Mouse (Mus musculus) heart, embryonic 11.5 days (tissue): ENCODE data around the gene Olfr314. TPM values are rescaled to one million over a fixed set of nuclear protein-coding genes. Genes with fewer than 3 reads are reported as not detected.
"Not testable (repeated sequence)": the region's sequence is repeated elsewhere in the genome, so short reads cannot be mapped to it uniquely, and the experiment has no call there.

Experiments
- ATAC-seq: fragments of 200-750 bp; cut with Nextera tagmentation; replicated peaks from 2 replicates; pipeline ENCODE4 v1.8.0; 2017; ENCODE audit warnings: moderate library complexity; ENCODE audit not compliant: insufficient number of reproducible peaks, low FRiP score, low TSS enrichment
- H3K27ac ChIP-seq: fragments of 300-500 bp; sonication (generic); 2 replicates; pipeline ENCODE4 v1.5.1; 2014; ENCODE audit warnings: mild to moderate bottlenecking, low read depth, low read length
- H3K27me3 ChIP-seq: fragments of 300-500 bp; sonication (generic); 2 replicates; pipeline ENCODE4 v1.6.1; 2014; ENCODE audit warnings: mild to moderate bottlenecking, low read length, mixed read lengths; ENCODE audit not compliant: control insufficient read depth, insufficient read depth
- H3K36me3 ChIP-seq: fragments of 300-500 bp; sonication (generic); 2 replicates; pipeline ENCODE4 v1.6.1; 2014; ENCODE audit warnings: mild to moderate bottlenecking, low read length, moderate library complexity, mixed read lengths; ENCODE audit not compliant: control insufficient read depth, insufficient read depth
- H3K4me1 ChIP-seq: fragments of 300-500 bp; sonication (generic); 2 replicates; pipeline ENCODE4 v1.6.1; 2014; ENCODE audit warnings: low read length; ENCODE audit not compliant: control insufficient read depth, insufficient read depth
- H3K4me2 ChIP-seq: fragments of 300-500 bp; sonication (generic); 2 replicates; pipeline ENCODE4 v1.6.1; 2014; ENCODE audit warnings: mild to moderate bottlenecking, moderate library complexity
- H3K4me3 ChIP-seq: fragments of 300-500 bp; sonication (generic); 2 replicates; pipeline ENCODE4 v1.5.1; 2014; ENCODE audit warnings: low read depth, low read length
- H3K9ac ChIP-seq: fragments of 300-500 bp; sonication (generic); 2 replicates; pipeline ENCODE4 v1.6.1; 2014; ENCODE audit warnings: mild to moderate bottlenecking, low read depth, low read length, moderate library complexity
- H3K9me3 ChIP-seq: fragments of 300-500 bp; sonication (generic); replicated peaks from 2 replicates; pipeline ENCODE4 v1.6.1; 2016; ENCODE audit warnings: low read length; ENCODE audit not compliant: control insufficient read depth
- WGBS: fragments of 180-500 bp; shearing (Covaris S2); extraction: QIAGEN DNeasy Blood & Tissue Kit; methylation state at CpG from one replicate; pipeline ENCODE4 v1.1.7; 2014; ENCODE audit not compliant: insufficient replicate concordance; 5-methylcytosine and 5-hydroxymethylcytosine counted together
- polyA plus RNA-seq: library from polyadenylated mRNA; unstranded; fragments of >200 nt; fragmentation: Nextera tagmentation; extraction: Ambion mirVana; gene quantifications from 2 replicates; pipeline ENCODE4 v1.2.1, GENCODE M21; 2014

Gene Olfr314
- polyA plus RNA-seq, 1 experiment from 2014 or later = not detected

DNA sequence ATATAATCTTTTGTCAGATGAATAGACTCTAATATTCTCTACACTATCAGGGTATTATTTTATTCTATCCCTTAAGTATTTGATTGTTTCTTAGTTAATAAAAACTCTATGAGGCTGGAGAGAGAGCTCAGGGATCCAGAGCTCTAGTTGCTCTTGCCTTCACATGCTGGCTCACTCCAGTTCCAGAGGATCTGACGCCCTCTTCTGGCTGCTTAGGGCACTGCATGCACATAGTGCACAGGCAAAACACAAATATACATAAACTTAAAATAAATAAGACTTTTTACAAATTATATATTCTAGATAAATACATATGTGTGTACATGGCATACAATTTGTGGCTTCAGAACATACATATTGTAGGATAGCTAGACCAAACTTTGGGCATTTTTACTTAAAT lies 29.2 kb downstream of the Olfr314 start:
- ATAC-seq = no peak
- H3K9me3 ChIP-seq = no peaks in the 10 kb centered on the region
- no peaks in the 10 kb centered on the region for H3K27me3 ChIP-seq
- no peak overlapping the region for H3K9ac ChIP-seq
- 9% methylated on average over 1 of the region's 1 CpGs for WGBS
- H3K36me3 ChIP-seq = no peaks in the 10 kb centered on the region
- H3K4me1 ChIP-seq = no peaks in the 10 kb centered on the region
- H3K27ac ChIP-seq = no peak overlapping the region
- H3K4me2 ChIP-seq = no peak overlapping the region
- no peak overlapping the region for H3K4me3 ChIP-seq

- not testable (repeated sequence) for H3K4me3 ChIP-seq, H3K9me3 ChIP-seq, ATAC-seq, H3K9ac ChIP-seq, H3K36me3 ChIP-seq, H3K4me2 ChIP-seq, H3K27ac ChIP-seq, H3K4me1 ChIP-seq, H3K27me3 ChIP-seq
- WGBS = 35% methylated on average over 1 of the region's 1 CpGs
Observed at GRCm38 (mm10) chr11:58814700-58815099, 31.9 kb downstream of the Olfr314 start, which contains the start of gene Olfr313. Olfr313 (plus strand) TSS chr11:58815000.

- H3K9ac ChIP-seq = no peak overlapping the region
- no peak overlapping the region for H3K4me3 ChIP-seq
- no peaks in the 10 kb centered on the region for H3K9me3 ChIP-seq
- no peak overlapping the region for H3K27ac ChIP-seq
- WGBS = 65% methylated on average over 1 of the region's 1 CpGs
- ATAC-seq = no peak
- H3K36me3 ChIP-seq = no peaks in the 10 kb centered on the region
- no peak overlapping the region for H3K4me2 ChIP-seq
- no peaks in the 10 kb centered on the region for H3K27me3 ChIP-seq
- H3K4me1 ChIP-seq = no peaks in the 10 kb centered on the region
Observed at GRCm38 (mm10) chr11:58815676-58816075, 32.9 kb downstream of the Olfr314 start.

DNA sequence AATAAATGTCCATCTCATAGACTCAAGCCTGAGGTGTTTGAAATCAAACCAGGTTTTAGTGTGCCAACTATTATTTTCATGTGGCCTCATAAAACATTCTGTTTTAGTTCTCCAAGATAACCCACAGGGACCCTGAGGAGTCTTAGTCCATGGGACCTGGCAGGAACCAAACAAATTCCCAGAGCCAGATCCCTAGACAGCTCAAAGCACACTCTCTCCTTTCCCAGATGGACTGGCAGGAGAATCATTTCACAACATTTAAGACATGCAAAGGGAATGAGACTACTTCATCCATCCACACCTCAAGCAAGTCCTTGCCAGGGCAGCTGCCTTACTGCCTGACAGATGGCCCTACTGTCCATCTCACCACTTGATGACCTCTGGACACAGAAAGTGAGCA lies 46.2 kb downstream of the Olfr314 start, which contains the start of gene Olfr312:
Gene Olfr312 (plus strand): TSS at position 301 of the 400 bp plus-strand sequence.
- H3K4me2 ChIP-seq = not testable (repeated sequence)

GRCm38 (mm10) chr11:58829764-58830163 lies 47.0 kb downstream of the Olfr314 start:
- no peak for ATAC-seq
- WGBS = 69% methylated on average over 3 of the region's 3 CpGs
- no peaks in the 10 kb centered on the region for H3K36me3 ChIP-seq

More for the DNA sequence above, 46.2 kb downstream of the Olfr314 start, which contains the start of gene Olfr312:
- H3K9ac ChIP-seq, H3K9me3 ChIP-seq, H3K36me3 ChIP-seq, H3K4me1 ChIP-seq, H3K4me3 ChIP-seq, H3K27me3 ChIP-seq, ATAC-seq, H3K27ac ChIP-seq: not testable (repeated sequence)

GRCm38 (mm10) chr11:58832541-58832940 lies 49.8 kb downstream of the Olfr314 start:
- not testable (repeated sequence) for H3K4me3 ChIP-seq, H3K4me1 ChIP-seq, ATAC-seq, H3K27ac ChIP-seq, H3K4me2 ChIP-seq, H3K36me3 ChIP-seq, H3K27me3 ChIP-seq, H3K9ac ChIP-seq, H3K9me3 ChIP-seq
- WGBS = 66% methylated on average over 3 of the region's 3 CpGs

More at GRCm38 (mm10) chr11:58829764-58830163, 47.0 kb downstream of the Olfr314 start:
- Histone ChIP-seq H3K27ac (no peak overlapping the region), H3K4me1 (no peaks in the 10 kb centered on the region), H3K9me3 (no peaks in the 10 kb centered on the region), H3K4me3 (no peak overlapping the region), H3K9ac (no peak overlapping the region), H3K4me2 (no peak overlapping the region), H3K27me3 (no peaks in the 10 kb centered on the region)

Other genes with a start within 250 kb of the Olfr314 start
- gene Olfr330, start 248.1 kb upstream of the Olfr314 start, polyA plus RNA-seq = not detected in 2 replicates
- gene Olfr329-ps, start 236.5 kb upstream of the Olfr314 start, polyA plus RNA-seq = not detected in 2 replicates
- gene Olfr328, start 227.3 kb upstream of the Olfr314 start, polyA plus RNA-seq = 0.09 TPM in 1 of 2 replicates, not detected in the other
- not detected in 2 replicates for gene Olfr224, start 212.4 kb upstream of the Olfr314 start, polyA plus RNA-seq
- gene Olfr325, start 205.2 kb upstream of the Olfr314 start, polyA plus RNA-seq = not detected in 2 replicates
- not detected in 2 replicates for gene Olfr324, start 187.8 kb upstream of the Olfr314 start, polyA plus RNA-seq
- not detected in 2 replicates for gene 2210407C18Rik, start 166.9 kb upstream of the Olfr314 start, polyA plus RNA-seq
- not detected in 2 replicates for gene Olfr323, start 152.5 kb upstream of the Olfr314 start, polyA plus RNA-seq
- 0.74 and 1.6 TPM in 2 replicates for gene Trim58, start 142.5 kb upstream of the Olfr314 start, polyA plus RNA-seq
- not detected in 2 replicates for gene Olfr322, start 124.2 kb upstream of the Olfr314 start, polyA plus RNA-seq
- gene Olfr320, start 101.9 kb upstream of the Olfr314 start, polyA plus RNA-seq = not detected in 2 replicates
- not detected in 2 replicates for gene Olfr319, start 83.8 kb upstream of the Olfr314 start, polyA plus RNA-seq
- gene Olfr318, start 58.9 kb upstream of the Olfr314 start, polyA plus RNA-seq = not detected in 2 replicates
- not detected in 2 replicates for gene Olfr317, start 43.7 kb upstream of the Olfr314 start, polyA plus RNA-seq
- not detected in 2 replicates for gene Olfr316, start 30.2 kb upstream of the Olfr314 start, polyA plus RNA-seq
- not detected in 2 replicates for gene Olfr315, start 9.8 kb upstream of the Olfr314 start, polyA plus RNA-seq
- 0.52 and 0.58 TPM in 2 replicates for gene Fam183b, start 19.0 kb downstream of the Olfr314 start, polyA plus RNA-seq
- not detected in 2 replicates for gene Olfr313, start 32.0 kb downstream of the Olfr314 start, polyA plus RNA-seq
- not detected in 2 replicates for gene Olfr312, start 46.3 kb downstream of the Olfr314 start, polyA plus RNA-seq
- 0.16 TPM in 1 of 2 replicates, not detected in the other for gene Olfr311, start 56.3 kb downstream of the Olfr314 start, polyA plus RNA-seq
- 5.1 and 5.7 TPM in 2 replicates for gene Gm12258, start 64.2 kb downstream of the Olfr314 start, polyA plus RNA-seq
- gene 2810021J22Rik, start 84.3 kb downstream of the Olfr314 start, polyA plus RNA-seq = 4.6 and 6.4 TPM in 2 replicates
- 5.1 and 5.4 TPM in 2 replicates for gene Zfp39, start 121.3 kb downstream of the Olfr314 start, polyA plus RNA-seq
- gene Btnl10, start 135.0 kb downstream of the Olfr314 start, polyA plus RNA-seq = 0.27 TPM in 1 of 2 replicates, not detected in the other
- 172 and 192 TPM in 2 replicates for gene Rnf187, start 156.0 kb downstream of the Olfr314 start, polyA plus RNA-seq
- 6.4 and 8.4 TPM in 2 replicates for gene Hist3h2ba, start 166.0 kb downstream of the Olfr314 start, polyA plus RNA-seq
- 22.5 and 23.3 TPM in 2 replicates for gene Hist3h2a, start 171.7 kb downstream of the Olfr314 start, polyA plus RNA-seq
- gene Trim17, start 171.7 kb downstream of the Olfr314 start, polyA plus RNA-seq = 1.0 and 1.1 TPM in 2 replicates
- 26.1 and 27.5 TPM in 2 replicates for gene Trim11, start 195.1 kb downstream of the Olfr314 start, polyA plus RNA-seq